Mouse (Mus musculus): Measurements from ENCODE around the gene Nup160. TPM values are rescaled to one million over a fixed set of nuclear protein-coding genes. Genes with fewer than 3 reads are reported as not detected.

Gene Nup160
- polyA plus RNA-seq, 1 experiment: 3.5 TPM

DNA sequence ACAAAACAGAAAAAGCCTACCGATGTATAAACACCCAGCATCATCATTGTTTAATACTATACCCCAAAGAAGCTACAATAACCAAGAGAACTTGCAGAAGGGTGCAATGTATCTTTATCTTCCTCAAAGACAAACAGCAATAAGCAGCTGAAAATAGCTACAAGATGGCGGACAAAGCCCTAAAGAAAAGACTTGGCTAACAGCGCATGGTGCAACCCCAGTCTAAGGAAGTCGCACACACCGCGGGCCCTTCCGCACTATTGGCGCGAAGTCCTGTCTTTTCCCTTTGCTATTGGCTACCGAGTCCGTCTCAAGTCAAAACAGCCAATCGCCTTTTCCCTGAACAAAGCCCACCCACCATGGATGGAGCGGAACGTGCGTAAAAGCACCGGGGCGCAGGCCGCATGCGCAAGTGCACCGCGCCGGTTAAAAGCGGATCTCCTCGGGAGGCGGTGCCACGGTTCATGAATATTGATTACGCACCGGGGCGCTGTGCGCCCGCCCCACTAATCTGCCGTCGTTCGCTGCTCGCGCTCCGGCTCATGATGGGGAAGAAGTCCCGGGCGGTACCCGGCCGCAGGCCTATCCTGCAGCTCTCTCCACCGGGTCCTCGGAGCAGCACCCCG, 68.2 kb downstream of the Nup160 start, which contains the start of gene Fnbp4:
Gene Fnbp4, plus strand, starts transcription at position 318 of the 626 bp plus-strand sequence.
- WGBS: under 1% methylated on average over 44 of the region's 44 CpGs
- no peak for TF ChIP-seq CTCF (IDR thresholded peaks at IDR 0.05; ENCODE audit: extremely low read depth, insufficient read length, insufficient replicate concordance, low read depth, low read length)
- peak; percentile 90 for TF ChIP-seq POLR2A (IDR thresholded peaks at IDR 0.05; ENCODE audit: low read depth, low read length)
- Histone ChIP-seq H3K4me3 (ENCODE audit: low read depth, low read length) (peak within 1 kb of the TSS; percentile 82), H3K4me1 (ENCODE audit: control insufficient read depth, insufficient read depth, insufficient read length, low read length) (peaks cover 7% of the 10 kb centered on the region; the same call in 1 of the 2 replicates), H3K27me3 (ENCODE audit: control insufficient read depth, insufficient read depth, low read length) (no peaks in the 10 kb centered on the region), H3K27ac (ENCODE audit: insufficient read depth, low read depth, low read length) (peak within 1 kb of the TSS; percentile 73), H3K36me3 (ENCODE audit: control insufficient read depth, insufficient read depth, low read length) (peaks cover 2% of the 10 kb centered on the region; the same call in 1 of the 2 replicates)

- Histone ChIP-seq H3K27ac (ENCODE audit: insufficient read depth, low read depth, low read length) (peak overlapping the region; percentile 71), H3K36me3 (ENCODE audit: control insufficient read depth, insufficient read depth, low read length) (peaks cover 4% of the 10 kb centered on the region), H3K4me1 (ENCODE audit: control insufficient read depth, insufficient read depth, insufficient read length, low read length) (peaks cover 6% of the 10 kb centered on the region; the same call in 1 of the 2 replicates), H3K27me3 (ENCODE audit: control insufficient read depth, insufficient read depth, low read length) (no peaks in the 10 kb centered on the region), H3K4me3 (ENCODE audit: low read depth, low read length) (peak overlapping the region; percentile 82)
- TF ChIP-seq POLR2A (IDR thresholded peaks at IDR 0.05; ENCODE audit: low read depth, low read length) (no peak), CTCF (IDR thresholded peaks at IDR 0.05; ENCODE audit: extremely low read depth, insufficient read length, insufficient replicate concordance, low read depth, low read length) (no peak)
- WGBS: under 1% methylated on average over 54 of the region's 54 CpGs
Observed at GRCm38 (mm10) chr2:90745740-90746537, 68.9 kb downstream of the Nup160 start.

DNA sequence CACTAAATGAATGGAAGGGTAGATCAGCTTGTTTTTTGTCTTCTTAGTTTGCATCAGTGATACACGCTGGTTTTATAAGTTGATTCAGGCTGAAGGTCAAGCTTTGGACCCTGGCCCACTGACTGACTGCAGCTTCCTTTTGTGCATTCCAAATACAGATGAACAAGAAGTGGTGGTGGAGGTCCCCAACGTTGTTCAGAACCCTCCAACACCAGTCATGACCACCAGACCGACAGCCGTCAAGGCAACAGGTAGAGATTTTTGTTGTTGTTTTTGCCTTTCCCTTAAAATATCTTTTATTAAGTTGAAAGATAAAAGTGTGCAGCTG, 69.5 kb downstream of the Nup160 start:
- Histone ChIP-seq H3K4me3 (ENCODE audit: low read depth, low read length) (peak overlapping the region; percentile 60), H3K27me3 (ENCODE audit: control insufficient read depth, insufficient read depth, low read length) (no peaks in the 10 kb centered on the region), H3K36me3 (ENCODE audit: control insufficient read depth, insufficient read depth, low read length) (peaks cover 9% of the 10 kb centered on the region), H3K4me1 (ENCODE audit: control insufficient read depth, insufficient read depth, insufficient read length, low read length) (peaks cover 6% of the 10 kb centered on the region; the same call in 1 of the 2 replicates), H3K27ac (ENCODE audit: insufficient read depth, low read depth, low read length) (no peak overlapping the region)
- TF ChIP-seq CTCF (IDR thresholded peaks at IDR 0.05; ENCODE audit: extremely low read depth, insufficient read length, insufficient replicate concordance, low read depth, low read length): no peak
- no peak for TF ChIP-seq POLR2A (IDR thresholded peaks at IDR 0.05; ENCODE audit: low read depth, low read length)
- 3% methylated on average over 4 of the region's 4 CpGs for WGBS

DNA sequence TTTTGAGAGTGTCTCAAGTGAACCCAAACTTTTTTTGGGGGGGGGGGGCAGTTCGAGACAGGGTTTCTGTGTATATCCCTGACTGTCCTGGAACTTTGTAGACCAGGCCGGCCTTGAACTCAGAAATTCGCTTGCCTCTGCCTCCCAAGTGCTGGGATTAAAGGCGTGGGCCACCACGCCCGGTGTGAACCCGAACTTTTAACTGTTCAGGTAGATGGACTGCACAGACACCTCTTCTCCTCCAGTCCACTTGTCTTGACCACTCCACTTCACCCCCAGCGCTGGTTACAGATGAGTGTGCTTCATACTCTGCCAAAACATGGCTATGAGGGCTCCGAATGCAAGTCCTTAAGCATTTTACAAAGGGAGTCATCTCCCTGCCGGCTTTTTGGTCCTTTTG, 70.1 kb downstream of the Nup160 start:
- TF ChIP-seq POLR2A (IDR thresholded peaks at IDR 0.05; ENCODE audit: low read depth, low read length) (no peak), CTCF (IDR thresholded peaks at IDR 0.05; ENCODE audit: extremely low read depth, insufficient read length, insufficient replicate concordance, low read depth, low read length) (no peak)
- Histone ChIP-seq H3K36me3 (ENCODE audit: control insufficient read depth, insufficient read depth, low read length) (peaks cover 10% of the 10 kb centered on the region), H3K27me3 (ENCODE audit: control insufficient read depth, insufficient read depth, low read length) (no peaks in the 10 kb centered on the region), H3K27ac (ENCODE audit: insufficient read depth, low read depth, low read length) (no peak overlapping the region), H3K4me1 (ENCODE audit: control insufficient read depth, insufficient read depth, insufficient read length, low read length) (peaks cover 6% of the 10 kb centered on the region; the same call in 1 of the 2 replicates), H3K4me3 (ENCODE audit: low read depth, low read length) (peak overlapping the region; percentile 25; the same call in 1 of the 2 replicates)
- WGBS: 77% methylated on average over 10 of the region's 10 CpGs

GRCm38 (mm10) chr2:90749676-90750459, 72.9 kb downstream of the Nup160 start:
- no peak overlapping the region for H3K4me3 ChIP-seq (ENCODE audit: low read depth, low read length)
- H3K27me3 ChIP-seq (ENCODE audit: control insufficient read depth, insufficient read depth, low read length): no peaks in the 10 kb centered on the region
- TF ChIP-seq CTCF (IDR thresholded peaks at IDR 0.05; ENCODE audit: extremely low read depth, insufficient read length, insufficient replicate concordance, low read depth, low read length): no peak
- TF ChIP-seq POLR2A (IDR thresholded peaks at IDR 0.05; ENCODE audit: low read depth, low read length): no peak
- H3K27ac ChIP-seq (ENCODE audit: insufficient read depth, low read depth, low read length): no peak overlapping the region
- peaks cover 4% of the 10 kb centered on the region; the same call in 1 of the 2 replicates for H3K4me1 ChIP-seq (ENCODE audit: control insufficient read depth, insufficient read depth, insufficient read length, low read length)
- peaks cover 32% of the 10 kb centered on the region for H3K36me3 ChIP-seq (ENCODE audit: control insufficient read depth, insufficient read depth, low read length)
- WGBS: 53% methylated on average over 6 of the region's 6 CpGs

- Histone ChIP-seq H3K27me3 (ENCODE audit: control insufficient read depth, insufficient read depth, low read length) (no peaks in the 10 kb centered on the region), H3K36me3 (ENCODE audit: control insufficient read depth, insufficient read depth, low read length) (peaks cover 59% of the 10 kb centered on the region), H3K27ac (ENCODE audit: insufficient read depth, low read depth, low read length) (no peak overlapping the region), H3K4me3 (ENCODE audit: low read depth, low read length) (no peak overlapping the region), H3K4me1 (ENCODE audit: control insufficient read depth, insufficient read depth, insufficient read length, low read length) (peaks cover 1% of the 10 kb centered on the region; the same call in 1 of the 2 replicates)
- TF ChIP-seq CTCF (IDR thresholded peaks at IDR 0.05; ENCODE audit: extremely low read depth, insufficient read length, insufficient replicate concordance, low read depth, low read length) (no peak), POLR2A (IDR thresholded peaks at IDR 0.05; ENCODE audit: low read depth, low read length) (no peak)
- WGBS: 87% methylated on average over 2 of the region's 2 CpGs
Observed at GRCm38 (mm10) chr2:90753565-90753964, 76.5 kb downstream of the Nup160 start.
